Mouse (Mus musculus) ES-E14 (cell line): Measurements from ENCODE around the gene Sapcd1. TPM values are rescaled to one million over a fixed set of nuclear protein-coding genes. Genes with fewer than 3 reads are reported as not detected.

Experiments used
- DNase-seq: peaks from one replicate; pipeline ENCODE4 v3.0.0-alpha.2; 2013; ENCODE audit warnings: low read depth, low spot score
- H3K27ac ChIP-seq: 2 replicates; pipeline ENCODE4 v1.5.1; 2012; ENCODE audit warnings: low read depth, mild to moderate bottlenecking, low read length, moderate library complexity, mixed read lengths; ENCODE audit not compliant: poor library complexity, insufficient read depth, severe bottlenecking
- H3K36me3 ChIP-seq: 2 replicates; pipeline ENCODE4 v1.6.1; 2012; ENCODE audit warnings: mild to moderate bottlenecking, low read length, moderate library complexity, mixed read lengths; ENCODE audit not compliant: control insufficient read depth, poor library complexity, insufficient read depth, severe bottlenecking
- H3K4me1 ChIP-seq, 2 experiments: fragments of 150-350 bp in 1 of 2; sonication (generic) in 1 of 2; 2 replicates each; pipeline ENCODE4 v1.6.1; 2012; ENCODE audit warnings: low read length in 2 of 2, mild to moderate bottlenecking in 1 of 2, mixed read lengths in 1 of 2; ENCODE audit not compliant: control insufficient read depth in 2 of 2, insufficient read depth in 2 of 2, poor library complexity in 1 of 2
- H3K4me3 ChIP-seq, 2 experiments: fragments of 150-350 bp in 1 of 2; sonication (generic) in 1 of 2; 2 replicates each; pipeline ENCODE4 v1.5.1; 2012; ENCODE audit warnings: low read length in 2 of 2, low read depth in 1 of 2, mild to moderate bottlenecking in 1 of 2, mixed read lengths in 1 of 2; ENCODE audit not compliant: insufficient read depth in 1 of 2, poor library complexity in 1 of 2, severe bottlenecking in 1 of 2
- H3K9ac ChIP-seq: 2 replicates; pipeline ENCODE4 v1.6.1; 2012; ENCODE audit warnings: low read depth, mild to moderate bottlenecking, low read length, mixed read lengths; ENCODE audit not compliant: poor library complexity, insufficient read depth, severe bottlenecking
- H3K9me3 ChIP-seq: fragments of 150-350 bp; sonication (generic); 2 replicates; pipeline ENCODE4 v1.6.1; 2012; ENCODE audit warnings: low read depth, mild to moderate bottlenecking, low read length; ENCODE audit not compliant: control insufficient read depth, insufficient read depth
- CHD2 ChIP-seq: IDR thresholded peaks from 2 replicates; pipeline ENCODE4 v1.6.1; 2014; ENCODE audit warnings: mild to moderate bottlenecking, low read depth, low read length, inconsistent platforms
- HCFC1 ChIP-seq: IDR thresholded peaks from 2 replicates; pipeline ENCODE4 v1.6.1; 2012; ENCODE audit warnings: low read length, inconsistent platforms, borderline replicate concordance; ENCODE audit not compliant: insufficient read depth
- MAFK ChIP-seq: IDR thresholded peaks from 2 replicates; pipeline ENCODE4 v1.6.1; 2014; ENCODE audit warnings: mild to moderate bottlenecking, low read depth, low read length, inconsistent platforms; ENCODE audit not compliant: insufficient read depth
- ZC3H11A ChIP-seq: IDR thresholded peaks from 2 replicates; pipeline ENCODE4 v1.6.1; 2012; ENCODE audit warnings: low read depth, mild to moderate bottlenecking, inconsistent platforms, low read length, borderline replicate concordance
- ZNF384 ChIP-seq: IDR thresholded peaks from 2 replicates; pipeline ENCODE4 v1.6.1; 2012; ENCODE audit warnings: low read depth, low read length, inconsistent platforms
- in situ Hi-C, 2 experiments: fragments of 600-800 bp; cut with MboI; formaldehyde crosslinking; loops; one replicate each; pipeline ENCODE4 v1.15.1; 2025; ENCODE audit warnings: low sequenced_read_pairs in 2 of 2, inconsistent platforms in 1 of 2; ENCODE audit not compliant: unreplicated experiment in 2 of 2
- total RNA-seq: library from RNA; depleted of rRNA; stranded (reverse); fragments of 300-350 nt; gene quantifications from 2 replicates; pipeline ENCODE4 v1.2.3, GENCODE M21; 2012

The Sapcd1 gene
- total RNA-seq, 1 experiment, result 3.1 TPM

DNA sequence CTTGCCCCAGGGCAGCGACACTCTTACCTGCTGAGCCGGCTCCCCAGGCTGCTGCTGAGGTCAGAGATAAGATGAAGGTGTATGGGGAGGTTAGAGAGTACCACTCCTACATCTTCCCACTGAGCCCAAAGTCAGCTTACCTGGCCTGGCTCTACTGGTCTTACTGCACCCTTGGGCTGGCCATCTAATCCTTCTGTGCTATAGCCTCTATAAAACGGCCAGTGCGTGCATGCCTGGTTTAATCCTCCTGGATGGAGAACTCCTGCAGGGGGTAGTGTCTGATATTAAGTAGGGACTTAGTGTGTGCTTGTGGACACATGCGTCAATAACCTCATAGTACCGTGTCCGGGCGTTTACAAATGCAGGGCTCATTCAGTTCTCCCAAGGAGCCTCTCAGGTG, 7.3 kb downstream of the Sapcd1 start:
- Histone ChIP-seq H3K4me3 (no peak overlapping the region), H3K4me1 (peaks cover 2 to 12% of the 10 kb centered on the region in 2 experiments; a peak in 2 of 4 replicates), H3K27ac (no peak overlapping the region), H3K36me3 (peaks cover 12% of the 10 kb centered on the region), H3K9ac (no peak overlapping the region), H3K9me3 (no peaks in the 10 kb centered on the region)
- in situ Hi-C loops, result loop anchor here in 1 of 2 experiments (25.0 kb wide), 1 partner anchor 92 kb away; the partner anchor contains the start of genes Csnk2b, Gpank1, Ly6g5b and Ly6g5c
- DNase-seq, result no peak
- TF ChIP-seq MAFK (no peak), HCFC1 (no peak)

DNA sequence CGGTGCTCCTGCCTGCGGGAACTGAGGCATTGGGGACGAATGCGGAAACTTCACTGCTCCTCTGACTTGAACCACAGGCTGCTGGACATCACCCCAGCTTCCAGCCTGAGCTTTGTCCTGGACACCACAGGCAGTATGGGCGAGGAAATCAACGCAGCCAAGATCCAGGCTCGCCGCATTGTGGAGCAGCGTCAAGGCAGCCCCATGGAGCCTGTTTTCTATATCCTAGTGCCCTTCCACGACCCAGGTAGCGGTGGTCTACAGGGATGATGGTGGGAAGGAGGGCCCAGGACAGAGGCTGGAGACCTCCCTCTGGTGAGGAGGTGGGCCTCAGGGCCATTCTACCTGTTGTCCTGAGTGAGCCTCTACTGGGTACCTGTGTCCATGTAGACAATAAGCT, 7.9 kb downstream of the Sapcd1 start:
- H3K9me3 ChIP-seq, result no peaks in the 10 kb centered on the region
- in situ Hi-C loops, result loop anchor here in 1 of 2 experiments (25.0 kb wide), 1 partner anchor 92 kb away; the partner anchor contains the start of genes Csnk2b, Gpank1, Ly6g5b and Ly6g5c
- H3K9ac ChIP-seq, result no peak overlapping the region
- DNase-seq, result no peak
- H3K27ac ChIP-seq, result no peak overlapping the region
- H3K4me3 ChIP-seq, result no peak overlapping the region
- peaks cover 18% of the 10 kb centered on the region for H3K36me3 ChIP-seq
- TF ChIP-seq HCFC1 (no peak), ZNF384 (no peak), ZC3H11A (no peak), CHD2 (no peak), MAFK (no peak)
- peaks cover 2 to 10% of the 10 kb centered on the region in 2 experiments; a peak in 2 of 4 replicates for H3K4me1 ChIP-seq

DNA sequence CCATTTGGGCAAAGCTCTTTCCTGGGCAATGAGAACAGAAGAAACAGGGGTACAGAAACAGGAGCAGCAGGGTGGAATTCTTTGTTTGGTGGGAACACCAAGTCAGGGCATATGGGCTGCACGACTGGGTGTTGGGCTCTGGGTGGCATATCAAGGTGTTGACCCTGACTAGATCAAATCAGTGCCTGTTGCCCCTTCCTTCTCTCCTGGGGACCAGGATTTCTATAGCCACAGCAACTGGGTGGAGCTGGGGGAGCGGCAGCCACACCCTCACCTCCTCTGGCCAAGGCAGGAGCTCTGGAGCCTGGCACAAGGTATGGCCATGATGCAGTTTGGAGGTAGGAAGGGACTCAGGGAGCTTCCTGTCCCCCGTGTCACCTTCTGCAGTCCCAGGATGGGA, 9.6 kb downstream of the Sapcd1 start:
- Histone ChIP-seq H3K4me3 (no peak overlapping the region), H3K36me3 (peaks cover 35% of the 10 kb centered on the region), H3K9ac (no peak overlapping the region), H3K27ac (no peak overlapping the region), H3K9me3 (no peaks in the 10 kb centered on the region), H3K4me1 (peaks cover 2 to 14% of the 10 kb centered on the region in 2 experiments; a peak in 2 of 4 replicates)
- TF ChIP-seq MAFK (no peak), CHD2 (no peak), ZNF384 (no peak), HCFC1 (no peak), ZC3H11A (no peak)
- in situ Hi-C loops, result loop anchor here in 1 of 2 experiments (25.0 kb wide), 1 partner anchor 94 kb away; the partner anchor contains the start of genes Csnk2b, Gpank1, Ly6g5b and Ly6g5c
- DNase-seq, result no peak

DNA sequence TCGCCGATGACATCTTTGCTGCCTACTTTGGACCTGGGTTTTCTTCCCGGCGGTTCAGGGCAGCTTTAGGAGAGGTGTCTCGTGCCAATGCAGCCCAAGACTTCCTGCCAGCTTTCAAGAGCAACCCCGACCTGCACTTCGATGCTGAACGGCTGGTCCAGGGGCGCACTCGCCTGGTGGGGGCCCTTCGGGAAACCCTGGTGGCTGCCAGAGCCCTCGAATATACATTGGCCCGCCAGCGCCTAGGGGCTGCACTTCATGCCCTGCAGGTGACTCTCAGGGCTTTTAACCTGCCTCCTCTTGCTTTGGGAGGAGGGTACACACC, 10.1 kb downstream of the Sapcd1 start:
- no peak for TF ChIP-seq ZNF384
- TF ChIP-seq ZC3H11A, result no peak
- no peak for TF ChIP-seq MAFK
- no peak for TF ChIP-seq CHD2
- no peak for TF ChIP-seq HCFC1
- in situ Hi-C loops, result loop anchor here in 1 of 2 experiments (25.0 kb wide), 1 partner anchor 95 kb away; the partner anchor contains the start of genes Csnk2b, Gpank1, Ly6g5b and Ly6g5c
- DNase-seq, result no peak
- peaks cover 40% of the 10 kb centered on the region for H3K36me3 ChIP-seq
- H3K9me3 ChIP-seq, result no peaks in the 10 kb centered on the region
- no peak overlapping the region for H3K27ac ChIP-seq
- H3K9ac ChIP-seq, result no peak overlapping the region
- H3K4me3 ChIP-seq, result no peak overlapping the region
- peaks cover 2 to 14% of the 10 kb centered on the region in 2 experiments; a peak in 2 of 4 replicates for H3K4me1 ChIP-seq
